Mouse (Mus musculus): ENCODE measurements around the gene Ptprk.

The Ptprk gene

GRCm38 (mm10) chr10:28566828-28567227, 492.2 kb downstream of the Ptprk start:
- in situ Hi-C loops (cut with MboI; ENCODE audit: low pct_unique_long_range_greater_than_20kb in 1 of 2, low sequenced_read_pairs in 2 of 2, unreplicated experiment in 1 of 2), result no loop called here

GRCm38 (mm10) chr10:28567441-28567840, 492.8 kb downstream of the Ptprk start:
- in situ Hi-C loops (cut with MboI; ENCODE audit: low pct_unique_long_range_greater_than_20kb in 1 of 2, low sequenced_read_pairs in 2 of 2, unreplicated experiment in 1 of 2), result no loop called here

GRCm38 (mm10) chr10:28568047-28568446, 493.4 kb downstream of the Ptprk start:
- in situ Hi-C loops (cut with MboI; ENCODE audit: low pct_unique_long_range_greater_than_20kb in 1 of 2, low sequenced_read_pairs in 2 of 2, unreplicated experiment in 1 of 2), result no loop called here

- in situ Hi-C loops (cut with MboI; ENCODE audit: low pct_unique_long_range_greater_than_20kb in 1 of 2, low sequenced_read_pairs in 2 of 2, unreplicated experiment in 1 of 2), result no loop called here
Measured at GRCm38 (mm10) chr10:28579596-28579995, 505.0 kb downstream of the Ptprk start.

GRCm38 (mm10) chr10:28586565-28587138, 512.0 kb downstream of the Ptprk start:
- in situ Hi-C loops (cut with MboI; ENCODE audit: low pct_unique_long_range_greater_than_20kb in 1 of 2, low sequenced_read_pairs in 2 of 2, unreplicated experiment in 1 of 2), result no loop called here

- in situ Hi-C loops (cut with MboI; ENCODE audit: low pct_unique_long_range_greater_than_20kb in 1 of 2, low sequenced_read_pairs in 2 of 2, unreplicated experiment in 1 of 2), result no loop called here
Measured at GRCm38 (mm10) chr10:28588401-28588800, 513.8 kb downstream of the Ptprk start.

GRCm38 (mm10) chr10:28590822-28591221, 516.2 kb downstream of the Ptprk start:
- in situ Hi-C loops (cut with MboI; ENCODE audit: low pct_unique_long_range_greater_than_20kb in 1 of 2, low sequenced_read_pairs in 2 of 2, unreplicated experiment in 1 of 2), result no loop called here

- in situ Hi-C loops (cut with MboI; ENCODE audit: low pct_unique_long_range_greater_than_20kb in 1 of 2, low sequenced_read_pairs in 2 of 2, unreplicated experiment in 1 of 2), result no loop called here
Measured at GRCm38 (mm10) chr10:28593566-28594292, 519.1 kb downstream of the Ptprk start.

GRCm38 (mm10) chr10:28596897-28597296, 522.3 kb downstream of the Ptprk start:
- in situ Hi-C loops (cut with MboI; ENCODE audit: low pct_unique_long_range_greater_than_20kb in 1 of 2, low sequenced_read_pairs in 2 of 2, unreplicated experiment in 1 of 2), result no loop called here

GRCm38 (mm10) chr10:28609136-28609535, 534.5 kb downstream of the Ptprk start:
- in situ Hi-C loops (cut with MboI; ENCODE audit: low pct_unique_long_range_greater_than_20kb in 1 of 2, low sequenced_read_pairs in 2 of 2, unreplicated experiment in 1 of 2), result no loop called here

- in situ Hi-C loops (cut with MboI; ENCODE audit: low pct_unique_long_range_greater_than_20kb in 1 of 2, low sequenced_read_pairs in 2 of 2, unreplicated experiment in 1 of 2), result no loop called here
Measured at GRCm38 (mm10) chr10:28614396-28614795, 539.8 kb downstream of the Ptprk start.

GRCm38 (mm10) chr10:28617203-28617602, 542.6 kb downstream of the Ptprk start:
- in situ Hi-C loops (cut with MboI; ENCODE audit: low pct_unique_long_range_greater_than_20kb in 1 of 2, low sequenced_read_pairs in 2 of 2, unreplicated experiment in 1 of 2), result loop anchor here in 1 of 2 experiments (5.0 kb wide), 1 partner anchor 85 kb away; no protein-coding TSS in a partner anchor

GRCm38 (mm10) chr10:28618002-28618401, 543.4 kb downstream of the Ptprk start:
- in situ Hi-C loops (cut with MboI; ENCODE audit: low pct_unique_long_range_greater_than_20kb in 1 of 2, low sequenced_read_pairs in 2 of 2, unreplicated experiment in 1 of 2), result loop anchor here in 1 of 2 experiments (5.0 kb wide), 1 partner anchor 84 kb away; no protein-coding TSS in a partner anchor

- in situ Hi-C loops (cut with MboI; ENCODE audit: low pct_unique_long_range_greater_than_20kb in 1 of 2, low sequenced_read_pairs in 2 of 2, unreplicated experiment in 1 of 2), result loop anchor here in 1 of 2 experiments (5.0 kb wide), 1 partner anchor 83 kb away; no protein-coding TSS in a partner anchor
Measured at GRCm38 (mm10) chr10:28619415-28619814, 544.8 kb downstream of the Ptprk start.

GRCm38 (mm10) chr10:28636096-28636495, 561.5 kb downstream of the Ptprk start:
- in situ Hi-C loops (cut with MboI; ENCODE audit: low pct_unique_long_range_greater_than_20kb in 1 of 2, low sequenced_read_pairs in 2 of 2, unreplicated experiment in 1 of 2), result no loop called here

- in situ Hi-C loops (cut with MboI; ENCODE audit: low pct_unique_long_range_greater_than_20kb in 1 of 2, low sequenced_read_pairs in 2 of 2, unreplicated experiment in 1 of 2), result no loop called here
Measured at GRCm38 (mm10) chr10:28641887-28642286, 567.3 kb downstream of the Ptprk start.
